Mouse (Mus musculus): ENCODE data around the gene Olfr597.

DNA sequence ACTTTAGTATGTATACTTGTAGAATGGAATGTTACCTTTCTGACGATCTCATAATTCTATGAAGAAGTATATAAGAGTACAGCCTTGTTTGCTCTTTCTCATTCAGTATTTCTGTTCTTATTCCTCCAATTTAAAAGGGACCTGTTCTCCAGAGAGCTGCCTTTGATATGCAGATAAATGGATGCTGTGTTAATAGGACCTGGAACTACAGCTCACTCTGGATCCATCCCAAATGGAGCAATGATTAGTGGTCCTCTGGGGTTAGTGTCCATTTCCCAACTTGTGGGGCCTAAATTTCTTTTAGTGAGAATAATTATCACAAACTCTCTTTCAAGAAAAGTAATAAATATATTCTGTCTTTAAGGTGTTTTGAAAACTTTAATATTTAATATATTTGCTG, 46.4 kb downstream of the Olfr597 start, which contains the start of gene Olfr601:
- no peak for TF ChIP-seq ZKSCAN1 (IDR thresholded peaks at IDR 0.05; ENCODE audit: borderline replicate concordance, low read depth, low read length)
- TF ChIP-seq ZC3H11A (IDR thresholded peaks at IDR 0.05; ENCODE audit: low read depth, low read length) = no peak
- no peak for TF ChIP-seq CHD1 (IDR thresholded peaks at IDR 0.05; ENCODE audit: low read depth, low read length)
- no peak for TF ChIP-seq ZMIZ1 (IDR thresholded peaks at IDR 0.05; ENCODE audit: low read depth, low read length)
- no peak for TF ChIP-seq POLR2AphosphoS2 (IDR thresholded peaks at IDR 0.05; ENCODE audit: low read depth, low read length)
- no peak for TF ChIP-seq HCFC1 (IDR thresholded peaks at IDR 0.05; ENCODE audit: low read depth, low read length)
- TF ChIP-seq CTCF (conservative IDR thresholded peaks at IDR 0.05 in 1 of 2, IDR thresholded peaks at IDR 0.05 in 1 of 2; ENCODE audit: low read depth in 2 of 2, low read length in 2 of 2) = no peak
